Mouse (Mus musculus) embryonic facial prominence, embryonic 13.5 days (tissue): ENCODE results near the gene Arhgef28. TPM values are rescaled to one million over a fixed set of nuclear protein-coding genes. Genes with fewer than 3 reads are reported as not detected.

ENCODE experiments used
- ATAC-seq: fragments of 200-750 bp; cut with Nextera tagmentation; 2 replicates; pipeline ENCODE4 v1.8.0; 2017; ENCODE audit warnings: low read depth; ENCODE audit not compliant: insufficient number of reproducible peaks, insufficient read depth, low FRiP score, low TSS enrichment
- H3K27ac ChIP-seq: fragments of 300-500 bp; sonication (generic); 2 replicates; pipeline ENCODE4 v1.5.1; 2015; ENCODE audit warnings: moderate library complexity, mild to moderate bottlenecking, inconsistent platforms
- H3K27me3 ChIP-seq: fragments of 300-500 bp; sonication (generic); 2 replicates; pipeline ENCODE4 v1.6.1; 2015; ENCODE audit warnings: mild to moderate bottlenecking, inconsistent platforms
- H3K36me3 ChIP-seq: fragments of 300-500 bp; sonication (generic); 2 replicates; pipeline ENCODE4 v1.6.1; 2015; ENCODE audit warnings: mild to moderate bottlenecking, inconsistent platforms
- H3K4me1 ChIP-seq: fragments of 300-500 bp; sonication (generic); 2 replicates; pipeline ENCODE4 v1.6.1; 2015; ENCODE audit warnings: inconsistent platforms
- H3K4me2 ChIP-seq: fragments of 300-500 bp; sonication (generic); 2 replicates; pipeline ENCODE4 v1.6.1; 2015; ENCODE audit warnings: moderate library complexity, mild to moderate bottlenecking, inconsistent platforms
- H3K4me3 ChIP-seq: fragments of 300-500 bp; sonication (generic); 2 replicates; pipeline ENCODE4 v1.5.1; 2015; ENCODE audit warnings: mild to moderate bottlenecking, inconsistent platforms
- H3K9ac ChIP-seq: fragments of 300-500 bp; sonication (generic); 2 replicates; pipeline ENCODE4 v1.6.1; 2015; ENCODE audit warnings: mild to moderate bottlenecking, inconsistent platforms
- H3K9me3 ChIP-seq: fragments of 300-500 bp; sonication (generic); 2 replicates; pipeline ENCODE4 v1.6.1; 2016; ENCODE audit warnings: inconsistent platforms
- WGBS: fragments of 180-500 bp; shearing (Covaris S2); methylation state at CpG from one replicate; pipeline ENCODE4 v1.1.7; 2015; ENCODE audit warnings: mixed read lengths; 5-methylcytosine and 5-hydroxymethylcytosine counted together
- polyA plus RNA-seq: library from polyadenylated mRNA; unstranded; fragments of >200 nt; fragmentation: Nextera tagmentation; extraction: Ambion mirVana; gene quantifications from 2 replicates; pipeline ENCODE4 v1.2.1, GENCODE M21; 2015

Gene Arhgef28
- polyA plus RNA-seq, 1 experiment from 2014 or later = 12.9 TPM

GRCm38 (mm10) chr13:97926371-97926770 lies 279.9 kb downstream of the Arhgef28 start:
- Histone ChIP-seq H3K27me3 (no peaks in the 10 kb centered on the region), H3K4me3 (no peak overlapping the region), H3K27ac (peak overlapping the region; percentile 39; the same call in 1 of the 2 replicates), H3K4me1 (peaks cover 26% of the 10 kb centered on the region), H3K4me2 (no peak overlapping the region), H3K36me3 (peaks cover 7% of the 10 kb centered on the region), H3K9ac (no peak overlapping the region), H3K9me3 (no peaks in the 10 kb centered on the region)
- ATAC-seq = no peak
- WGBS = 83% methylated on average over 10 of the region's 10 CpGs

GRCm38 (mm10) chr13:97923009-97923408 lies 283.2 kb downstream of the Arhgef28 start:
- H3K4me1 ChIP-seq = peaks cover 40% of the 10 kb centered on the region
- no peaks in the 10 kb centered on the region for H3K27me3 ChIP-seq
- H3K9me3 ChIP-seq = no peaks in the 10 kb centered on the region
- no peaks in the 10 kb centered on the region for H3K36me3 ChIP-seq
- H3K9ac ChIP-seq = no peak overlapping the region
- ATAC-seq = no peak
- WGBS = 91% methylated on average over 5 of the region's 5 CpGs
- H3K27ac ChIP-seq = no peak overlapping the region; the same call in 1 of the 2 replicates
- H3K4me3 ChIP-seq = no peak overlapping the region
- H3K4me2 ChIP-seq = no peak overlapping the region

DNA sequence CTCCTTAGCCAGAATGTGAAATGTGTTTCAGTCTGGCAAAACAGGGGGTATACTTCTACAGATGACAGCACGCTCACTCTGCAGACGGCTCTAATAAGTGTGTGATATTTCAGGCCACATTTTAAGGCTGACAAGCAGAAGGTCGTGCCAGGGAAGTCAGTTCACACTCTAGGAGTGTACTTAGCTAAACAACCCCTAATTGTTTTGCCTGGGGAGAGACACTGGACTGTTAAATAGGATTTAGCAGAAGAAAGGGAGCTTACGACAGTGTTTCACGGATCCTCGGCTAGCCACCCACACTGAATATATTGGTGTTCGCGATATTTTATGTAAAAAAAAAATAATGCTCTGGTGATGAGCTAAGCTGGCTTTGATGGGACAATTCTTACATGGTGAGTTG lies 286.6 kb downstream of the Arhgef28 start:
- no peak overlapping the region for H3K4me3 ChIP-seq
- no peak for ATAC-seq
- H3K9me3 ChIP-seq = no peaks in the 10 kb centered on the region
- H3K36me3 ChIP-seq = no peaks in the 10 kb centered on the region
- H3K27ac ChIP-seq = peak overlapping the region; percentile 49; the same call in 1 of the 2 replicates
- H3K9ac ChIP-seq = no peak overlapping the region
- 21% methylated on average over 8 of the region's 8 CpGs for WGBS
- H3K4me1 ChIP-seq = peaks cover 32% of the 10 kb centered on the region
- no peak overlapping the region for H3K4me2 ChIP-seq
- H3K27me3 ChIP-seq = no peaks in the 10 kb centered on the region

GRCm38 (mm10) chr13:97918117-97918900 lies 287.9 kb downstream of the Arhgef28 start:
- no peak for ATAC-seq
- peak overlapping the region; percentile 30 for H3K27ac ChIP-seq
- no peak overlapping the region for H3K9ac ChIP-seq
- no peak overlapping the region for H3K4me3 ChIP-seq
- H3K4me1 ChIP-seq = peaks cover 38% of the 10 kb centered on the region
- H3K27me3 ChIP-seq = no peaks in the 10 kb centered on the region
- no peaks in the 10 kb centered on the region for H3K36me3 ChIP-seq
- H3K9me3 ChIP-seq = no peaks in the 10 kb centered on the region
- 70% methylated on average over 12 of the region's 12 CpGs for WGBS
- H3K4me2 ChIP-seq = no peak overlapping the region

DNA sequence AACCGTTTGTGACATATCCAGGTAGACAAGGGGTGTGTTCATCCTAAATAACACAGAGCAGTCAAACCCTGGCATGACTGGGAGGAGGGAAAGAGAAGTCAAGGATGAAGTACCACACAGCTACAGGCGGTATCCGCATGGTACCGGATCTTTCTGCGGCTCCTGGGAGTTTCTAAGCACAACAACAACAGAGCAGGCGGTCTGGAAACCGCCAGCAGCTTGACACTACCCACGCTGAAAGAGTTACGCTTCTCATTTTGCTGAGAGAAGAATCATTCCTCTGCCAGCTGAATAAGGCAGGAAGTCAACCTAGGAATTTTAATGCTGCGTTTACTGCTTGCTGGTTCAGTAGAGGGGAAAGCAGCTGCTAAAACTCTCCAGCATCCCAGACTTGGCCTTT lies 295.2 kb downstream of the Arhgef28 start:
- WGBS = 5% methylated on average over 10 of the region's 10 CpGs
- no peaks in the 10 kb centered on the region for H3K27me3 ChIP-seq
- peaks cover 20% of the 10 kb centered on the region for H3K4me1 ChIP-seq
- H3K4me3 ChIP-seq = no peak overlapping the region
- no peak overlapping the region for H3K9ac ChIP-seq
- peak overlapping the region; percentile 72 for H3K27ac ChIP-seq
- H3K9me3 ChIP-seq = no peaks in the 10 kb centered on the region
- no peak for ATAC-seq
- peak overlapping the region; percentile 41 for H3K4me2 ChIP-seq
- no peaks in the 10 kb centered on the region for H3K36me3 ChIP-seq

GRCm38 (mm10) chr13:97902821-97903220 lies 303.4 kb downstream of the Arhgef28 start:
- Histone ChIP-seq H3K27ac (peak overlapping the region; percentile 60; the same call in 1 of the 2 replicates), H3K36me3 (no peaks in the 10 kb centered on the region), H3K4me3 (no peak overlapping the region), H3K9ac (no peak overlapping the region), H3K4me1 (peaks cover 28% of the 10 kb centered on the region), H3K27me3 (no peaks in the 10 kb centered on the region), H3K4me2 (peak overlapping the region; percentile 18; the same call in 1 of the 2 replicates), H3K9me3 (no peaks in the 10 kb centered on the region)
- WGBS = 58% methylated on average over 8 of the region's 8 CpGs
- ATAC-seq = no peak

- no peak overlapping the region for H3K4me2 ChIP-seq
- H3K4me3 ChIP-seq = no peak overlapping the region
- H3K4me1 ChIP-seq = peaks cover 24% of the 10 kb centered on the region
- H3K27ac ChIP-seq = no peak overlapping the region
- WGBS = 59% methylated on average over 3 of the region's 3 CpGs
- no peaks in the 10 kb centered on the region for H3K27me3 ChIP-seq
- no peaks in the 10 kb centered on the region for H3K36me3 ChIP-seq
- H3K9me3 ChIP-seq = no peaks in the 10 kb centered on the region
- ATAC-seq = no peak
- no peak overlapping the region for H3K9ac ChIP-seq
Observed at GRCm38 (mm10) chr13:97900380-97900758, 305.9 kb downstream of the Arhgef28 start.

GRCm38 (mm10) chr13:97899604-97900379 lies 306.4 kb downstream of the Arhgef28 start:
- no peak for ATAC-seq
- no peaks in the 10 kb centered on the region for H3K9me3 ChIP-seq
- no peak overlapping the region for H3K9ac ChIP-seq
- H3K4me1 ChIP-seq = peaks cover 20% of the 10 kb centered on the region
- H3K4me3 ChIP-seq = no peak overlapping the region
- H3K4me2 ChIP-seq = no peak overlapping the region
- WGBS = 84% methylated on average over 14 of the region's 14 CpGs
- H3K27me3 ChIP-seq = no peaks in the 10 kb centered on the region
- no peaks in the 10 kb centered on the region for H3K36me3 ChIP-seq
- H3K27ac ChIP-seq = no peak overlapping the region

- Histone ChIP-seq H3K4me2 (no peak overlapping the region), H3K4me1 (peaks cover 13% of the 10 kb centered on the region), H3K36me3 (no peaks in the 10 kb centered on the region), H3K9ac (no peak overlapping the region), H3K4me3 (no peak overlapping the region), H3K27me3 (no peaks in the 10 kb centered on the region), H3K9me3 (no peaks in the 10 kb centered on the region), H3K27ac (no peak overlapping the region)
- 57% methylated on average over 2 of the region's 2 CpGs for WGBS
- ATAC-seq = no peak
Observed at GRCm38 (mm10) chr13:97898590-97898989, 307.6 kb downstream of the Arhgef28 start.

GRCm38 (mm10) chr13:97893031-97893825 lies 313.0 kb downstream of the Arhgef28 start:
- H3K4me1 ChIP-seq = peaks cover 17% of the 10 kb centered on the region
- H3K9ac ChIP-seq = no peak overlapping the region
- no peak overlapping the region for H3K27ac ChIP-seq
- H3K36me3 ChIP-seq = no peaks in the 10 kb centered on the region
- WGBS = 42% methylated on average over 10 of the region's 10 CpGs
- no peak for ATAC-seq
- no peak overlapping the region for H3K4me2 ChIP-seq
- H3K9me3 ChIP-seq = no peaks in the 10 kb centered on the region
- no peaks in the 10 kb centered on the region for H3K27me3 ChIP-seq
- H3K4me3 ChIP-seq = no peak overlapping the region

DNA sequence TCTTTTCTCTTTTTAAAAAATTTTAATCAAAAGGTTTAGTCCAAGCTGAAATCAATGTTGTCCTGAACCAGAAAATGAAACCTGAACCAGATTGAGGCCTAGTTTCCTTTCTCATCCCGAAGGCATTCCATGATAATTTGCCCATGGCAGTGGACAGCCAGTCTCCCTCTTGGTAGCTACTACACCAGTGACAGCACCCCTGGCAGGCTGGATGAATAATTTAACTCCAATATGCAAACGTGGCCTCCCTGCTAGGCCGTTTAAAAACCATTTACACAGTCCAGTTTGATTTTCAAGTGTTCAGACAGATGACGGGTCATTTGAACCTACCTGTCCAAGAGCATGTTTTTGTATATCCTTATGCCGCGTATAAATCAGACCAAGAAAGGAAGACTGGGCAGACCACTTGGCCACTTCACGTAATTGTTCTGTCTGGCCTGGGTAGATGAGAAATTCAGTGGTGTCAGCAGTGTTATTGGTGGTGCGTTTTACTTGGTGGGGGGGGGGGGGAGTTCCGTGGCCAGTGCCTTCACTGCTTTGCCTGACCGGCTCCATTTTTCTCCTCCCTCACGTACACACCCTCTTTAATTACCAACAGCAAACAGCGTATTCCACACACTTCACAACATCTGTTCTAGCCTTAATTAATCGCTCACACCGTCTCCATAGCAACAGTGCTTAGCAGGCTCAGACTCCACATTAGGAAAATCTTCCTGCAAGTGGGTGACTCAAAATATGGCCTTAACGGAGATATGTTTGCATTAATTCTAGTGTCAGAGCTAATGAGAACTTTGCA lies 314.0 kb downstream of the Arhgef28 start:
- no peak overlapping the region for H3K27ac ChIP-seq
- H3K9me3 ChIP-seq = no peaks in the 10 kb centered on the region
- no peak for ATAC-seq
- peaks cover 26% of the 10 kb centered on the region for H3K4me1 ChIP-seq
- H3K4me3 ChIP-seq = no peak overlapping the region
- no peaks in the 10 kb centered on the region for H3K36me3 ChIP-seq
- no peaks in the 10 kb centered on the region for H3K27me3 ChIP-seq
- no peak overlapping the region for H3K9ac ChIP-seq
- H3K4me2 ChIP-seq = no peak overlapping the region; the same call in 1 of the 2 replicates
- 51% methylated on average over 15 of the region's 15 CpGs for WGBS
